Mouse (Mus musculus) testis, adult 2 months (tissue): ENCODE data around the gene Duox1. TPM values are rescaled to one million over a fixed set of nuclear protein-coding genes. Genes with fewer than 3 reads are reported as not detected.

ENCODE experiments used
- H3K27ac ChIP-seq: fragments of 200-500 bp; 2 replicates; pipeline ENCODE4 v1.5.1; 2012; ENCODE audit warnings: low read depth, low read length; ENCODE audit not compliant: control insufficient read depth, insufficient read depth
- H3K27me3 ChIP-seq: fragments of 200-500 bp; 2 replicates; pipeline ENCODE4 v1.6.1; 2012; ENCODE audit warnings: mild to moderate bottlenecking, low read length, moderate library complexity; ENCODE audit not compliant: control insufficient read depth, insufficient read depth
- H3K36me3 ChIP-seq: fragments of 200-500 bp; 2 replicates; pipeline ENCODE4 v1.6.1; 2012; ENCODE audit warnings: mild to moderate bottlenecking, low read length; ENCODE audit not compliant: control insufficient read depth, insufficient read depth
- H3K4me1 ChIP-seq: fragments of 200-500 bp; 2 replicates; pipeline ENCODE4 v1.6.1; 2012; ENCODE audit warnings: low read length; ENCODE audit not compliant: control insufficient read depth, insufficient read depth
- H3K4me3 ChIP-seq: fragments of 200-500 bp; 2 replicates; pipeline ENCODE4 v1.5.1; 2012; ENCODE audit warnings: low read depth, mild to moderate bottlenecking, low read length, moderate library complexity, mixed read lengths; ENCODE audit not compliant: control insufficient read depth
- CTCF ChIP-seq: fragments of 200-500 bp; IDR thresholded peaks from 2 replicates; pipeline ENCODE4 v1.5.1; 2012; ENCODE audit warnings: low read depth, mild to moderate bottlenecking, inconsistent platforms, low read length, moderate library complexity; ENCODE audit not compliant: control insufficient read depth, insufficient read depth, insufficient replicate concordance
- POLR2A ChIP-seq: fragments of 200-500 bp; IDR thresholded peaks from 2 replicates; pipeline ENCODE4 v1.6.1; 2012; ENCODE audit warnings: low read depth, mild to moderate bottlenecking, inconsistent platforms, low read length, moderate library complexity; ENCODE audit not compliant: control insufficient read depth
- polyA plus RNA-seq: library from polyadenylated mRNA; depleted of rRNA; stranded (reverse); fragments of >200 nt; gene quantifications from 2 replicates; pipeline ENCODE4 v1.2.3, GENCODE M21; 2012

Gene Duox1
- polyA plus RNA-seq, 1 experiment, result 0.09 TPM

- Histone ChIP-seq H3K4me1 (peaks cover 24% of the 10 kb centered on the region), H3K27me3 (no peaks in the 10 kb centered on the region), H3K27ac (no peak overlapping the region), H3K36me3 (no peaks in the 10 kb centered on the region), H3K4me3 (no peak overlapping the region)
- TF ChIP-seq POLR2A, result no peak
- no peak for TF ChIP-seq CTCF
Observed at GRCm38 (mm10) chr2:122372541-122372940, 57.1 kb downstream of the Duox1 start.

- Histone ChIP-seq H3K27me3 (no peaks in the 10 kb centered on the region), H3K4me3 (no peak overlapping the region), H3K4me1 (peaks cover 17% of the 10 kb centered on the region), H3K27ac (no peak overlapping the region), H3K36me3 (no peaks in the 10 kb centered on the region)
- TF ChIP-seq POLR2A (no peak), CTCF (no peak)
Observed at GRCm38 (mm10) chr2:122374012-122374411, 58.5 kb downstream of the Duox1 start.

DNA sequence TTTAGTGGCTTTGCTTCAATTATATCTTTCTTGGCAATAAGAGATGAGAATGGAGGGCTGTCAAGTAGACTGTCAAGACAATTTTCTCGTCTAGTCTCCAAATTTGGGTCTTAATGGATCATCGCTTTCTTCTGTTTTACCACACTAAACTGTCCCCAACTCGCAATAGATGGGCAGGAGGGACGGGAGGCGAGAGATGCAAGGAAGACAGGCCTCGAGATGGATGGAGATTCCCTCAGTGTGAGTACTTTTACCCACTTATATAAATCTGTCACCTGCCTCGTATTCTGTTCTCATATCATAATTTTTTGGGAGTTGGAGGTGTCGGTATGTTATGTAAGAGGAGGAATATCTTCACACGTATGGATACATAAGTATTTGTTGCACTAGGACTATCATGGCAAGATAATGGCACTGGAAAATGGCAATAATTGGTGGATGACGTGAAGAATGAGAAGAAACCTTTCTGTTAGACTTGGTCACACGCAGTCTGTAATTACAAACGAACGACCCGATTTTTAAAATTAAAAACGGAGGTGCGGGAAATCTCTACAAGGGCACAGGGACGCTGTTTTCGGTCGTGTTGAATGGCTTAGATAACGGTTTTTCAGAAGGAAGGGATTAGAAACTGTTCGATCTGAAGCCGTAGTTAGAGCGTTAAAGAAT, 59.3 kb downstream of the Duox1 start:
- no peak for TF ChIP-seq POLR2A
- no peak for TF ChIP-seq CTCF
- no peaks in the 10 kb centered on the region for H3K27me3 ChIP-seq
- H3K4me3 ChIP-seq, result peak overlapping the region; percentile 62
- H3K4me1 ChIP-seq, result peaks cover 12% of the 10 kb centered on the region
- no peak overlapping the region for H3K27ac ChIP-seq
- no peaks in the 10 kb centered on the region for H3K36me3 ChIP-seq

DNA sequence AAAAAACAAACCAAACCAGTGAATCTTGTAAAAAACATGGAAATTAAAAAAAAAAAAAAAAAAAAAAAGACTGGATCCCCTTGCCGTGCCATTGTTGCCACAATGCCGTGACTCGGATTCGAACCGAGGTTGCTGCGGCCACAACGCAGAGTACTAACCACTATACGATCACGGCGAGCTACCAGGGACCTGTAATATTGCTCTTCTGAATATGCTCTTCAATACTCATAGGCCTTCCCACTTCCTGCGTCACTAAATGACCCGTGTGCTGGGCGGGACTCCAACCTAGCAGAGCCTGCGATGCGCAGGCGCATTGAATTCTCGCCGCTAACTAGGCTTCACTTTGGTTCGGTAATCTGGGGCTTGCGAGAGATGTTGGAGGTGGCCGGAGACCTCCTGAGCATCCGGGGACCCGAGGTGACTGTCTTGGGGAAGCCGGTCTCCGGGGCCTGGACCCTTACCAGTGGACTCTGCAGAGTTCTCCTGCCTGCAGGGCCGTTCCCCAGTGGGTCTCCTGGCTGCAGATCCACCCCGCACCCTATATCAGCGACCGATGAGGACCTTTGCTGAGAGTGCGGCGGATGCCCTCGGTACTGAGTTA, 60.0 kb downstream of the Duox1 start:
- peaks cover 12% of the 10 kb centered on the region for H3K4me1 ChIP-seq
- H3K27me3 ChIP-seq, result no peaks in the 10 kb centered on the region
- H3K27ac ChIP-seq, result peak overlapping the region; percentile 51
- no peaks in the 10 kb centered on the region for H3K36me3 ChIP-seq
- TF ChIP-seq CTCF (no peak), POLR2A (no peak)
- peak overlapping the region; percentile 85 for H3K4me3 ChIP-seq

DNA sequence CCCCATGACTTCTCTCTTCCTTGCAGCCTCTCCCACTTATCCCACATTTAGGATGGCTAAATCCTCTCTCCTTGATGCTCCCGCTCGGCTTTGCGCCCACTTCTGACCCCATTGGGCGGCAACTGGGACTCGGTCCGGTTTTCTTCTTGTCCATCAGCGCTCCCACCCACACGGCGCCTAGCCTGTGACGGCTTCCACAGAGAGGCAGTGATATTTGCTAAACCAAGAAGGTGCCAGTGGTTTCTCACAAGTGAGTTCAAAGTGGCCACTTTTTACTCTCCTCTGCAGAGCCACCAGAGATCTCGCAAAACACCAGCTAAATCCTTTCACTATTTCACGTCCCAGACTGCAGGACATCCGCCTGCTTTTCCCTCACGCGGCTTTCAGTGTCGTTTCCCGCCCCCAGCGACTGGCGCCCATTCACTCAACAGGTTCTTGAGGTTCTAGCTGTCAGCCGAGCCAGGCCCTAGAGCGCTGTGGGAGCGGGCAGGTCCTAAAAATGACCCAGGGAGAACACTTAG, 60.6 kb downstream of the Duox1 start:
- Histone ChIP-seq H3K4me3 (peak overlapping the region; percentile 85), H3K4me1 (peaks cover 15% of the 10 kb centered on the region), H3K36me3 (no peaks in the 10 kb centered on the region), H3K27ac (peak overlapping the region; percentile 62), H3K27me3 (no peaks in the 10 kb centered on the region)
- TF ChIP-seq CTCF (no peak), POLR2A (0 out of 2 replicates have a peak, but pooled peaks have one; percentile 2)

DNA sequence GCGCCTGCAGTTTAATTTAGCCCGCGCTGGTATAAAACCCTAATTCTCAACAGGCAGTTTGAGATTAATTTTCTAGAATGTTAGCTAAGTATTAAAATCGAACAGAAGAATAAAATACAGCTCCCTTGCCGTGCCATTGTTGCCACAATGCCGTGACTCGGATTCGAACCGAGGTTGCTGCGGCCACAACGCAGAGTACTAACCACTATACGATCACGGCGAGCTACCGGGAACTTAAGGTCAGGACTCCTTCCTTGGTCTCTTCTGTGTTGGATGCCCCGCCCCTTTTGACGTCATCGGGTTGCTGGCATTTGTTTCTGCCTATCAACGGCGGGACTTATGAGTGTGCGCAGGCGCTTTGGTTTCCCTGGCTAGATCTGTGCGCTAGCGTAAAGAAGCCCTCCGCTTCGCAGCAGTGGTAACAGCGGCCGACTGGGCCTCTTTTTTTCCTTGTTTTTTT, 61.8 kb downstream of the Duox1 start:
- Histone ChIP-seq H3K4me3 (peak overlapping the region; percentile 89), H3K4me1 (peaks cover 15% of the 10 kb centered on the region), H3K27me3 (no peaks in the 10 kb centered on the region), H3K27ac (no peak overlapping the region), H3K36me3 (no peaks in the 10 kb centered on the region)
- TF ChIP-seq POLR2A, result peak; percentile 81
- no peak for TF ChIP-seq CTCF

DNA sequence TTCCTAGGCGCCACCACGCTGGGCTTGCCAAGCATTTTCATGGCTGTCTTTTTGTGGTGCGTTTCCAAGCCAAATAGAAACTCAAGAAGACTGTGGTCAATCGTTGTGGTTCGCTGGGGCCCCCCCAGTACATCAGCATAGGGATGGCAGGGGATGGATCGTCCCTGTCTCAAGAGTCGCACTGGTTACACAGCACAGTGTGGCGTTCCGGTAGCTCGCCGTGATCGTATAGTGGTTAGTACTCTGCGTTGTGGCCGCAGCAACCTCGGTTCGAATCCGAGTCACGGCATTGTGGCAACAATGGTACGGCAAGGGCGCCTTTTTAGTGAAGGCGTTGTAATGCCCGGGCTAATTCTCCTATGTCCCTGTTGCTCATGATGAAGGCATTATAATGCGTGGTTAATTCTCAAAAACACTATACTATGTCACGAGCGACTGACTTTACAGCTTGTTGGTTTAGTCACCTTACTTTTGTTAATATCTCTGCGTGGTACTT, 62.3 kb downstream of the Duox1 start:
- TF ChIP-seq CTCF, result no peak
- no peak for TF ChIP-seq POLR2A
- Histone ChIP-seq H3K27ac (peak overlapping the region; percentile 65; the same call in 1 of the 2 replicates), H3K36me3 (no peaks in the 10 kb centered on the region)

More for the DNA sequence above, 62.3 kb downstream of the Duox1 start:
- no peaks in the 10 kb centered on the region for H3K27me3 ChIP-seq
- peak overlapping the region; percentile 89 for H3K4me3 ChIP-seq
- peaks cover 15% of the 10 kb centered on the region for H3K4me1 ChIP-seq
